Mouse (Mus musculus) heart, adult 8-10 months (tissue): ENCODE measurements at regions not wholly inside any gene's neighbourhood (a gene's known extent, or its start where the extent isn't known, plus 50 kb on each side); places are given as distances from the start of the nearest gene placed in this dataset. TPM values are rescaled to one million over a fixed set of nuclear protein-coding genes. Genes with fewer than 3 reads are reported as not detected.

ENCODE experiments used
- DNase-seq: peaks from one replicate; pipeline ENCODE4 v3.0.0; 2022; ENCODE audit warnings: low spot score
- microRNA-seq: library from miRNA; unstranded; fragments of <30 nt; microRNA quantifications from one replicate; pipeline ENCODE4 v1.2.0, GENCODE M21; 2022

GRCm38 (mm10) chr17:64492614-64493269 lies 107.8 kb upstream of the Man2a1 start:
- no peak for DNase-seq

DNA sequence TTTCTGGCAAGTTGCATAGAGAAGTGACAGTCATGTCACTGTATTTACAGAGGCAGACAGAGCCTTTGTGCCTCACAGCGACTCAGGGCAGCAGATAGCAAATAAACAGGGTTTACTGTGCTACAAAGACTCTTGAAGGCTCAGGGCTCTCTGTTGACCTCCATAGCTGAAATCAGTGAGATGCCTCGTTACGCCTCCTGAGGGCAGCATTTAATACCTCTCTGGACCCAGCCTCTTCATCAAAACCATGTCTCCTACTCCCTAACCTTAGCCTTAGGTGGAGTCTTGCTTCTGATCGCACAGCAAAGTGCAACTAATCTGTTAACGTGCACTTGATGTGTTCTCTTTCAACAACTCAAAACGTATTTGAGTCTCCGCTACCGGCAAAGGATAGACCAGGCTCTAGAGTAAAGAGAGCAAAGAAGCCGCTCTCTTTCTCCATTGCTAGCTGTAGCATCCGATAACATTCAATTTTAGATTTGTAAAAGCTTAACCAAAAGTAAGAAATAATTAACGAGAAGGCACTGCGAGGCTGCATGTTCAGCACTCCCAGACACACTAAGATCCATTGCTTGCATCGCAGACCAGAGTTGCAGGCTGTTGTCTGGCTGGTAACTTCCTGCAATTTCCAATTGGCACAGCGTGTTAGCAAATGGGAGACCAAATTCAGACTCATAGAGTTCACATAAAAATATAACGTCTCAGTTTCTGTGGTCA lies 101.1 kb upstream of the Man2a1 start:
- peak; percentile 17 for DNase-seq

- DNase-seq, result no peak
These were observed 98.2 kb upstream of the Man2a1 start for GRCm38 (mm10) chr17:64502376-64502775.

DNA sequence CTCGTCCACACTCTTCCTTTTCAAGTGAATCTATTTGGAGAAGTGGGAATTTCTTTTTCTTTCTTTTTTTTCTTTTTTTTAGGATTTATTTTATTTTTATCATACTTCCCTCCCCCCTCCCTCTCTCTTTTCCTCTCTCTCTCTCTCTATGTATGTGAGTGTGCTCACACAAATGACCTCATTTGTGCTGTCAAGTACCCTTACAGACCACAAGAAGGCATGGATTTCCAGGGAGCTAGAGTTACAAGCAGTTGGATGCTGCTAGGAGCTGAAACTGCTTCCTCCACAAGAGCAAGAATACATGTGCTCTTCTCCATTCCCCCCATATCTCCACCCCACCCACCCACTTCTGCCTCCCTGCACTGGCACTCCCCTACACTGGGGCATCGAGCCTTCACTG lies 94.6 kb upstream of the Man2a1 start:
- DNase-seq, result no peak

- DNase-seq, result no peak
These were observed 89.3 kb upstream of the Man2a1 start for GRCm38 (mm10) chr17:64511139-64511779.

DNA sequence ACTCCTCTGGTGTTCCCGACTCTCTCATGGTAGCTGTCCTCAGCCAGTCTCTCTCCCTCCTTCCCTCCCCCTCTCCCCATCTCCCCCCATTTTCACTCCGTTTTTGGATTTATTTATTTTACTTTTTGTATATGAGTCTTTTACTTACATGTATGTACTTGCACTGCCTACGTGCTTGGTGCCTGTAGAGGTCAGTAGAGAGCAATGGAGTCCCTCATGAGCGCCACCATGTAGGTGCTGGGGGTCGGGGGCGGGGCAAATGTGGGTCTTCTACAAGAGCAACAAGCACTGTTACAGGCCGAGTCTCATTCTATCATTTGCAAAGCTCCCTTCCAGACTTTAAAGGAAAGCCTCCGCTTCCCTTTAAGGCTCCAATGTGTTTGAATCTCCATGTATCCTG lies 78.3 kb upstream of the Man2a1 start:
- no peak for DNase-seq

GRCm38 (mm10) chr17:64523899-64524298 lies 76.6 kb upstream of the Man2a1 start:
- no peak for DNase-seq

DNA sequence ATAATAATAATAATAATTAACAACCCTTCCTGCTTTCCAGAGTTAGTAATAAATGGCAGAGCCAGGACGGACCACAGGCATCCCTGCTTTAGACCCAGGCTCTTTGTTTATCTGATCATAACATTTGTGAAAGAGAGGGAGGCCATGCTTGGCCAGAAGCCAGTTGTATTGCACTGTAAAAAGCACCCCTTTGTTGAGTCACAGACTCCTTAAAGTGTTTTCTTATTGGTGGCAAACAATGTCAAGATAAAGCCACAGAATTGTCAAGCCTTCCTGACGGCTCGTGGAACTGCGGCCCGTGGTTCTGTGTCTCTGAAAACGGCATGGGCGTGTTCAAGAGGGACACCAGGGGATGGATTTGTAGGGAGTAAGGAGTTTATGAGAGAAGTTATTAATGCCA lies 72.7 kb upstream of the Man2a1 start:
- DNase-seq, result no peak

GRCm38 (mm10) chr17:64528476-64528875 lies 72.1 kb upstream of the Man2a1 start:
- no peak for DNase-seq

GRCm38 (mm10) chr17:64529296-64529994 lies 71.1 kb upstream of the Man2a1 start:
- no peak for DNase-seq

DNA sequence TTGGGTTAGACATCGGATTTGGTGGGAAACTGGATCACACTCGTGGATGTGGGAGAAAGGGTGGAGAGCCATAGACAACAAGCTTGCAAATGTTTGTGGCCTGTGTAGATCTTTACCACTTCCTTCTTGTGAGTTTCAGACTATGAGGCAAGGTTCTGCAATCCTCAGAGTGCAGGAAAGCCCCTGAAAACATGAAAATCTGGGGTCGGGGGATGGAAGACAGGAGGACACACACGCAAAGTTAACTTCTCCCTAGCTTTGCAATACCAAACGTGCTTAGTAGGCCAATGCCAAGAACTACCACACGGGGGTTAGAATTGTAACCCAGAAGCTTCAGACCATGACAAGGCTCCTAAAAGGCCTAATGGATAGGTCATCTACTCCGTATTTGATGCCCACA lies 69.4 kb upstream of the Man2a1 start:
- DNase-seq, result no peak

GRCm38 (mm10) chr17:64534323-64534722 lies 66.2 kb upstream of the Man2a1 start:
- no peak for DNase-seq

DNA sequence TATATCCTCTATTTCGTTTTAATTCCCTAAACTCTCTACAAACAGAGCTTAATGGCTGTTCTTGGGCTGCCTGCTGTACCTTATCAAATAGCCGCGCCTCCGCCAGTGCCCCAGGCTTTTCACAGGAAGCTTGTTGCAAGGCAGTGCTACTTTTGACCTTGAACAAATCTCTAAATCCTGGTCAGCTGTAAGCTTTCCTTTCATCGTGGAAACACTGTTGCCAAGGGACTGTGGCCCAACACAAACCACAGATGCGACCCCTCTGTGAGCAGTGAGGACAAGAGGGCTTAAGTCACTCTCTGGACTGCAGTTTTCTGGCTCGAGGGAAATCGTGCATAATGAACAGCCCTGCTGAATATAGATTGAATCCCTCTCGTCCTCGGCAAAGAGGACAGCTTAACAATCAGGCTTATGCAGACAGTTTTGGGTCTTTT lies 62.0 kb upstream of the Man2a1 start:
- no peak for DNase-seq

- no peak for DNase-seq
These were observed 60.1 kb upstream of the Man2a1 start for GRCm38 (mm10) chr17:64540411-64540810.

DNA sequence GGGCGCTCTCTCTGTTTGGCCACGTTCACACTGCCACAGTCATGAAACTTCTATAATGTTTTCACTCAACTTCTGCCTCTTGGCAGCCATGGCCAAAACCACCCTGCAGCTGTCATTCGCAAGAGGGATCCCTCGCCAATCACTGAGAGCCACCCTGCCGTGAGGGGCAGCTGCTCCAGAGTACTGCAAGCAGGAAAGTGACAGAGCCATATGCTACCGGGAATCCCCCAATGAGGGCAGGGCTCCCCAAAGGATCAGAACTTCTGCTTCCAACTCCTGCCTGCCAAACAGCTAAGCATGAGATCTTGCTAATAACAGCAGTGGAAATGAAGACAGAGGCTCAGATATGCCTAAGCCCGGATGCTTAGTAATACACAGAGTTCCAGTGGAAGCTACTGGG lies 52.0 kb upstream of the Man2a1 start:
- no peak for DNase-seq

DNA sequence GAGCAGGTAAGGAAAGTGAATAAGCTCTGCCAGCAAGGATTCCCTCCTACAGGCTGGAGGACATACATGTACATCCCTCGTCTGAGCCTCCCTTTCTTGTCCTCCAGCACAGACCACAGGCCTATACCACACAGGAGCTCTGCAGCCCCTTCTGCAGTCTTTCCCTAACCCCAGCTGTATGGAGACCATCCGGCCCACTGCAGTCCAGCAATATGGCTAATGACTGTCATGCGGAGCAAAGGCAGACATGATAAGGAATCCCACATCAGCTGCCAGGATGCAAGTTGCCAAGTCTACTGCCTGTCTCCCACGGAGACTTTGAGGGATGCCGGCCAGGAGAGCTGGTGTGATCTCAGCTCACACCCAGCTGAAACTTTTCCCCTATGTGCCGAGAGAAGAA lies 50.5 kb upstream of the Man2a1 start:
- DNase-seq, result no peak

Small RNA genes lying in the stretch of these regions (microRNA-seq; reads per million reads assigned to microRNA genes)
- gene Mir6420, result not detected
